Mouse (Mus musculus) neural tube, embryonic 13.5 days (tissue): ENCODE measurements around the gene Loxl1. TPM values are rescaled to one million over a fixed set of nuclear protein-coding genes. Genes with fewer than 3 reads are reported as not detected.

Source experiments
- ATAC-seq: fragments of 200-750 bp; cut with Nextera tagmentation; 2 replicates; pipeline ENCODE4 v1.8.0; 2017; ENCODE audit warnings: low read depth, mild to moderate bottlenecking, moderate TSS enrichment, moderate library complexity
- H3K27ac ChIP-seq: fragments of 300-500 bp; sonication (generic); replicated peaks from 2 replicates; pipeline ENCODE4 v1.5.1; 2015; ENCODE audit warnings: moderate library complexity, mild to moderate bottlenecking, inconsistent platforms
- H3K27me3 ChIP-seq: fragments of 300-500 bp; sonication (generic); 2 replicates; pipeline ENCODE4 v1.6.1; 2015; ENCODE audit warnings: mild to moderate bottlenecking, inconsistent platforms
- H3K36me3 ChIP-seq: fragments of 300-500 bp; sonication (generic); 2 replicates; pipeline ENCODE4 v1.6.1; 2015; ENCODE audit warnings: mild to moderate bottlenecking, inconsistent platforms
- H3K4me1 ChIP-seq: fragments of 300-500 bp; sonication (generic); replicated peaks from 2 replicates; pipeline ENCODE4 v1.6.1; 2015; ENCODE audit warnings: inconsistent platforms
- H3K4me2 ChIP-seq: fragments of 300-500 bp; sonication (generic); 2 replicates; pipeline ENCODE4 v1.6.1; 2015; ENCODE audit warnings: inconsistent platforms, mild to moderate bottlenecking, moderate library complexity
- H3K4me3 ChIP-seq: fragments of 300-500 bp; sonication (generic); 2 replicates; pipeline ENCODE4 v1.5.1; 2015; ENCODE audit warnings: mild to moderate bottlenecking, inconsistent platforms
- H3K9ac ChIP-seq: fragments of 300-500 bp; sonication (generic); 2 replicates; pipeline ENCODE4 v1.6.1; 2015; ENCODE audit warnings: moderate library complexity, mild to moderate bottlenecking, inconsistent platforms
- H3K9me3 ChIP-seq: fragments of 300-500 bp; sonication (generic); 2 replicates; pipeline ENCODE4 v1.6.1; 2016; ENCODE audit warnings: inconsistent platforms
- WGBS: fragments of 180-500 bp; shearing (Covaris S2); methylation state at CpG from one replicate; pipeline ENCODE4 v1.1.7; 2015; 5-methylcytosine and 5-hydroxymethylcytosine counted together
- polyA plus RNA-seq: library from polyadenylated mRNA; unstranded; fragments of >200 nt; fragmentation: Nextera tagmentation; extraction: Ambion mirVana; gene quantifications from 2 replicates; pipeline ENCODE4 v1.2.1, GENCODE M21; 2015

The Loxl1 gene
- polyA plus RNA-seq, 1 experiment from 2014 or later, result 9.1 TPM

DNA sequence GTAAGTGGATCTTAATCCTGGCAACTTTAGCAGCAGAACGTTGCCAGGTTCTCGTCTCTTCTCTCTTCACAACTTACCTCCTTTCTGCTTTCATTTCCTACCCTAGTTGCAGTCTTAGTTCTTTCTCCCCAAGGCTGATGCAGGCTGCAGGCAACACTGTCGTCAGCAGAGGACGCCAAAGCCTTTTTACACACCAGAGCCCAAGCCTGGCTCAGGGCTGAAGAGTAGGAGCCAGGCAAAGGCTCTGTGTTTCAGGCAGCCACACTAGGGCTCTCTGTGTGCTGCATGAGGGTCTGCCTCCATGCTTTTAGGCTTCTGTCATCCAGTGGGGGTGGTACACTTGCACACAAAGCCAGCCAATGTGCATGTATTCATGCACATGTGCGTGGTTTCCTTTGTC lies 17.3 kb upstream of the Loxl1 start:
- no peak overlapping the region for H3K4me3 ChIP-seq
- peak; percentile 89 for ATAC-seq
- H3K27ac ChIP-seq, result no peak overlapping the region
- peaks cover 9% of the 10 kb centered on the region; the same call in 1 of the 2 replicates for H3K9me3 ChIP-seq
- no peaks in the 10 kb centered on the region for H3K36me3 ChIP-seq
- WGBS, result 23% methylated on average over 5 of the region's 5 CpGs
- H3K9ac ChIP-seq, result no peak overlapping the region
- H3K27me3 ChIP-seq, result no peaks in the 10 kb centered on the region
- no peak overlapping the region for H3K4me2 ChIP-seq
- peaks cover 8% of the 10 kb centered on the region for H3K4me1 ChIP-seq

DNA sequence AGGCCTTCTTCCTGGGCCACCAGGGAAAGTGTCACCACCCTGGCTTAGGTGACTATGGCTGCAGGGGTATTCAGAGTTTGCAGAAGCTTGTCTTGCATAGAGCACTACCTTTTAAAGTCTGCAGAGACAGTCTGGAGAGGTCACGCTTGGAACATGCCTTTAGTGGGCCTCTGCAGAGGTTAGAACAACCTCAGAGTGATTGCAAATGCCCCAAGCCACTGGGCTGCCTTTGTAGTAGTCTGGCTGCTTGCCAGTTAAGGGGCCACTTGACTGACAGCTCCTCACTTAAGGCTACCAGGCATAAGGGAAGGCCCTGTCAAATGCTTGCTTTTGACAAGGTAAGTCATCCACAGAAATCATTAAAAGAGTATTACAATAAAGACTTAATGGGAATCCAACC lies 14.4 kb upstream of the Loxl1 start:
- ATAC-seq, result no peak
- Histone ChIP-seq H3K4me3 (no peak overlapping the region), H3K9me3 (no peaks in the 10 kb centered on the region), H3K9ac (no peak overlapping the region), H3K27ac (no peak overlapping the region), H3K27me3 (no peaks in the 10 kb centered on the region), H3K4me2 (no peak overlapping the region), H3K4me1 (peaks cover 8% of the 10 kb centered on the region), H3K36me3 (no peaks in the 10 kb centered on the region)
- 42% methylated on average over 1 of the region's 1 CpGs for WGBS

DNA sequence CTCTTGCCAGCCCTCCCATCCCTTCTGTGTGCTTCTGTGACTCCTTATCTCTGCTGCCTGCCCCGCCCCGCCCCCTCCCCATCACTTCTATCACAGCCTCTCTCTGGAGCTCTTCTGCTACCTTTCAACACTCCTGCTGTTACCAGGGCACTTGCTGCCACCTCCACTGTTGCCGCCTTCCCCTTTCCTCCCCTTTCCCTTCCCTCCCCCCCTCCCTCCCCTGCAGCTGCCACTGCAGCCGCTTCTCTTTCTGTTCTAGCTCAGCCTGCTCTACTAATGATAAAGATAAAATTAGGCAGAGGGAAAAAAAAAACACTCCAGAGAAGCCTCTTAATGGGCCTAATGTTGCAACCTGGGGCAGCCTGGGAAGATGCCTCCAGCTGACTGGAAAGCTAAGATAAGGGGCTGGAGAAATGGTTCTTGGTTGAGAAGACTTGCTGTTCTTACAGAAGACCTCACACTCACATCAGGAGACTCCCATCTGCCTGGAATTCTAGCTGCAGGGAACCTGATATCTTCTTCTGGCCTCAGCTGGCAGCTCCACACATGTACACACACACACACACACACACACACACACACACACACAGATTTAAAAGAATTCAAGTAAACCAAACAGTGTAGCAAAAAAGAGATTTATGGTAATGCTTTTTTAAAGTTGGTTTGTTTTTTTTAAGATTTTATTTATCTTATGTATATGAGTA lies 13.6 kb upstream of the Loxl1 start:
- 26% methylated on average over 4 of the region's 4 CpGs for WGBS
- Histone ChIP-seq H3K27me3 (no peaks in the 10 kb centered on the region), H3K4me3 (no peak overlapping the region), H3K27ac (no peak overlapping the region), H3K9ac (no peak overlapping the region), H3K4me1 (peaks cover 8% of the 10 kb centered on the region), H3K4me2 (no peak overlapping the region), H3K36me3 (no peaks in the 10 kb centered on the region), H3K9me3 (no peaks in the 10 kb centered on the region)
- ATAC-seq, result no peak

DNA sequence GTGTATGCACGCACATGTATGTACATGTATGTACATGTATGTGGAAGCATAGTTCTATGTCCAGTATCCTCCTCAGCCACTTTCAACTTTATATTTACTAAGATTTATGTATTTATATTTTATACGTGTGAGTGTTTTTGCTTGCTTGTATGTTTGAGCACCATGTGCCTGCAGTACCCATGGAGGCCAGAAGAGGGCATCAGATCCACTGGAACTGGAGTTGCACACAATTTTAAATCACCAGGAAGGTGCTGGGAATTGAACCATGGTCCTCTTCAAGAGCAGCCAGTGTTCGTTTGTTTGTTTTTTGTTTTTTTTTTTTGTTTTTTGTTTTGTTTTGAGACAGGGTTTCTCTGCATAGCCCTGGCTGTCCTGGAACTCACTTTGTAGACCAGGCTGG lies 8.7 kb upstream of the Loxl1 start:
- no peak overlapping the region for H3K27ac ChIP-seq
- H3K4me1 ChIP-seq, result peaks cover 15% of the 10 kb centered on the region
- H3K9me3 ChIP-seq, result no peaks in the 10 kb centered on the region
- no peak for ATAC-seq
- no peaks in the 10 kb centered on the region for H3K27me3 ChIP-seq
- no peak overlapping the region for H3K9ac ChIP-seq
- H3K4me2 ChIP-seq, result no peak overlapping the region
- WGBS, result 93% methylated on average over 3 of the region's 3 CpGs
- H3K36me3 ChIP-seq, result no peaks in the 10 kb centered on the region
- H3K4me3 ChIP-seq, result no peak overlapping the region

- H3K9me3 ChIP-seq, result no peaks in the 10 kb centered on the region
- H3K27me3 ChIP-seq, result peaks cover 8% of the 10 kb centered on the region
- no peak overlapping the region for H3K9ac ChIP-seq
- no peak overlapping the region for H3K27ac ChIP-seq
- H3K4me3 ChIP-seq, result no peak overlapping the region
- no peak for ATAC-seq
- peaks cover 40% of the 10 kb centered on the region for H3K4me1 ChIP-seq
- 75% methylated on average over 2 of the region's 3 CpGs for WGBS
- no peaks in the 10 kb centered on the region for H3K36me3 ChIP-seq
- no peak overlapping the region for H3K4me2 ChIP-seq
Observed at GRCm38 (mm10) chr9:58318317-58318716, 5.3 kb upstream of the Loxl1 start.

DNA sequence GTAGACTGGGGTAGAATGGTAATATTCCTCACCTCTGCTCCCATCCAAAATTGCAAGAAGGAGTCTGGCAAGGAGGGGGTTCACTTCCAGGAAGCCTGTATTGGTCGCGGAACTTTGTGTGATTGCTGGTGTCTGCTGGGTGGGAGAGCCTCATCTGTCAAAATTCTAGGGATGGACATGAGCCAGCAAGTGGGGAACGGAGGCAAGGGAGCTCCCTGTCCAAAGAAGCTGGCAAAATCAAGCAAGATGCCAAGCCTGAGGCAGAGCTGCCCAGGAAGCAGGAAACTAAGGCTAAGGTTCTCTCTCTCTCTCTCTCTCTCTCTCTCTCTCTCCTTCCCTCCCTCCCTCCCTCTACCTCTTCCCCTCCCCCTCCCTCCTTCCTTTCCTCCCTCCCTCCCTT lies 4.4 kb upstream of the Loxl1 start:
- H3K36me3 ChIP-seq, result no peaks in the 10 kb centered on the region
- no peak overlapping the region for H3K27ac ChIP-seq
- peaks cover 18% of the 10 kb centered on the region for H3K27me3 ChIP-seq
- H3K4me1 ChIP-seq, result peaks cover 50% of the 10 kb centered on the region
- H3K9ac ChIP-seq, result no peak overlapping the region
- no peaks in the 10 kb centered on the region for H3K9me3 ChIP-seq
- no peak for ATAC-seq
- no peak overlapping the region for H3K4me3 ChIP-seq
- H3K4me2 ChIP-seq, result no peak overlapping the region
- WGBS, result 78% methylated on average over 3 of the region's 3 CpGs

DNA sequence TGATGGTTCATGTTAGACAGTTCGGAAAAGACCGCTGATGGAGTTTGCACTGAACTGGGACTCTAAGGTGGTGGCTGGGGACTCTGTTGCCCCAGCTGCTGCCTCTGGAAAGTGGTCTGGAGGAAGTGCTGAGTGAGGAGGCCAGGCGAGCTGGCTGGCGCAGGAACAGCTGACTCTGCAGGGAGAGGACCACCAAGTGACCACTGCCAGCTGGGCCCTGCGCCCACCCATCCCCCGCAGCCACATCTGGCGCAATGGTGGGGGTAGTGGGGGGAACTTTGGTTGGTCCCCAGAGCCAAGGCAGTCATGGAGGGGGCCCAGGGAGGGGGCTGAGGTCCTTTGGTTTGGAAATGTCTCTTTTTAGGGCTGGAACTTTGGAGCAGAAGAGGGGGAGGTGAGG lies 3.8 kb upstream of the Loxl1 start:
- Histone ChIP-seq H3K27me3 (peaks cover 24% of the 10 kb centered on the region), H3K4me1 (peaks cover 56% of the 10 kb centered on the region), H3K4me2 (no peak overlapping the region), H3K36me3 (no peaks in the 10 kb centered on the region), H3K9ac (no peak overlapping the region), H3K4me3 (no peak overlapping the region), H3K9me3 (no peaks in the 10 kb centered on the region), H3K27ac (no peak overlapping the region)
- WGBS, result 53% methylated on average over 7 of the region's 7 CpGs
- no peak for ATAC-seq

DNA sequence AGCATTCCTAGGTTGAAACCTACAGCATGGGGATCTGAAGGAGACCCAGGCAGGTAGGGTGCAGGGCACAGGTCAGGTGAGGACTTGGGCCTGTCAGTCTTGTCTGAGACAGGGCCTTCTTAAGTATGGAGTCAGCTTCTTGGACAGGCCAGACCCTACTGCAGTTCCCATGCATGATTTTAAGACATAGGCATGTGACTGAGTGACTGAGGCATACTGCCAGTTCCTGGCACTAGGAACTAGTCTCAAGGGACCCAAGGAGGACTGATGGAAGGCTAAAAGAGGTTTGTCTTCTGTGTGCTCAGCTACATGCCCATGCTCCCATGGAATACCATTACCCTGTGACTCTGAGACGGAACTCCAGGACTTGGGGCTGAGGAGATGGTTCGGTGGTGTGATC lies 2.9 kb upstream of the Loxl1 start:
- no peak overlapping the region for H3K4me3 ChIP-seq
- H3K4me1 ChIP-seq, result peaks cover 57% of the 10 kb centered on the region
- no peak overlapping the region for H3K4me2 ChIP-seq
- 88% methylated on average over 2 of the region's 2 CpGs for WGBS
- H3K27me3 ChIP-seq, result peaks cover 33% of the 10 kb centered on the region
- no peaks in the 10 kb centered on the region for H3K36me3 ChIP-seq
- ATAC-seq, result no peak
- H3K9ac ChIP-seq, result no peak overlapping the region
- no peaks in the 10 kb centered on the region for H3K9me3 ChIP-seq
- H3K27ac ChIP-seq, result peak overlapping the region; percentile 77; the same call in 1 of the 2 replicates

GRCm38 (mm10) chr9:58314682-58315360 lies 1.8 kb upstream of the Loxl1 start:
- Histone ChIP-seq H3K9me3 (no peaks in the 10 kb centered on the region), H3K36me3 (no peaks in the 10 kb centered on the region), H3K4me1 (peaks cover 63% of the 10 kb centered on the region), H3K27me3 (peaks cover 40% of the 10 kb centered on the region), H3K9ac (no peak overlapping the region), H3K4me3 (no peak overlapping the region), H3K4me2 (no peak overlapping the region), H3K27ac (peak overlapping the region; percentile 77)
- 36% methylated on average over 5 of the region's 5 CpGs for WGBS
- ATAC-seq, result no peak

GRCm38 (mm10) chr9:58312196-58312943 lies 616 bp downstream of the Loxl1 start:
- H3K9me3 ChIP-seq, result no peaks in the 10 kb centered on the region
- peaks cover 82% of the 10 kb centered on the region for H3K4me1 ChIP-seq
- peak overlapping the region; percentile 62 for H3K4me2 ChIP-seq
- H3K27ac ChIP-seq, result peak overlapping the region; percentile 46; the same call in 1 of the 2 replicates
- peaks cover 40% of the 10 kb centered on the region for H3K27me3 ChIP-seq
- H3K4me3 ChIP-seq, result peak overlapping the region; percentile 41
- peak overlapping the region; percentile 65 for H3K9ac ChIP-seq
- H3K36me3 ChIP-seq, result no peaks in the 10 kb centered on the region
- 2% methylated on average over 70 of the region's 72 CpGs for WGBS
- peak; percentile 36; the same call in 1 of the 2 replicates for ATAC-seq

DNA sequence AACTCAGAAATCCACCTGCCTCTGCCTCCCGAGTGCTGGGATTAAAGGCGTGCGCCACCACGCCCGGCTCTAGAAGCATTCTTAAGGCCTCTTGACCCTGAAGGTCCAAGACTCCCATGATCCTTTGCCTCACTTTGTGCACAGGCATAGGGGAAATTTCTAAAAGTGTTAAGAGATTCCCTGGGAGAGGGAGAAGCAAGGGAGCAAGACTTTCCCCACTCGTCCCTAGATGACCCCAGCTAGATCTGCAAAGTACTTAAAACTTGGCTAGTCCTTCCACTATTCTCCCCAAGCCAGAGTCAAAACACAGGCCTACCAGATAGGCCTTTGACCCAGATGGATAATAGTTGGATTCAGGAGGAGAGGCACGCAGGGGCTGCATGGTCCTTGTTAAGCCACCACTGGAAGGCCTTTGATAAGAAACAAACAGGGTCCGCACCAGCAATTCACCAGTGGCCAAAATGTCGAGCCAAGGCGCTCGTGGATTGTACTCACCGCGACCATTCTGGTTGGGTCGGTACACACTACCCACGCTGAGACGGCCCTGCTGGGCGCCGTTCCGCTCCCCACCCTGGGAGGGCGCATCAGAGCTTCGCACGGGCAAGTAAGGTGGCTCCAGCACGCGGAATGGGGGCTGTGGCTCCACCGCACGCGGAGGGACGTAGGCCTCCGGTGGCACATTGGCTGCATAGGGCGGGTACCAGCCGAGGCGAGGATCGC lies 1.6 kb downstream of the Loxl1 start:
- H3K4me3 ChIP-seq, result peak overlapping the region; percentile 41
- no peaks in the 10 kb centered on the region for H3K36me3 ChIP-seq
- no peak overlapping the region for H3K27ac ChIP-seq
- peaks cover 73% of the 10 kb centered on the region for H3K4me1 ChIP-seq
- H3K9me3 ChIP-seq, result no peaks in the 10 kb centered on the region
- WGBS, result 59% methylated on average over 33 of the region's 33 CpGs
- peaks cover 40% of the 10 kb centered on the region for H3K27me3 ChIP-seq
- no peak for ATAC-seq
- peak overlapping the region; percentile 65; the same call in 1 of the 2 replicates for H3K9ac ChIP-seq
- peak overlapping the region; percentile 62 for H3K4me2 ChIP-seq
